Mouse (Mus musculus): ENCODE data around the gene Prkar1b.

GRCm38 (mm10) chr5:139075125-139075524 is 74.7 kb downstream of the Prkar1b start:
- TF ChIP-seq CTCF (IDR thresholded peaks at IDR 0.05; ENCODE audit: borderline replicate concordance, control insufficient read depth, extremely low read depth, insufficient read depth, low read length, poor library complexity) (peak; percentile 47; the same call in 1 of the 2 replicates), POLR2A (IDR thresholded peaks at IDR 0.05; ENCODE audit: control insufficient read depth, extremely low read depth, insufficient read depth, low read length, poor library complexity) (no peak)

All from thymus, adult 2 months (tissue).